Mouse (Mus musculus): Measurements from ENCODE around the gene Krt33a. TPM values are rescaled to one million over a fixed set of nuclear protein-coding genes. Genes with fewer than 3 reads are reported as not detected.

The Krt33a gene
- polyA plus RNA-seq, 1 experiment from 2014 or later, result not detected

GRCm38 (mm10) chr11:99983442-99983841, 32.6 kb downstream of the Krt33a start:
- Histone ChIP-seq H3K4me2 (replicated peaks) (no peak overlapping the region), H3K9me3 (no peaks in the 10 kb centered on the region), H3K36me3 (no peaks in the 10 kb centered on the region), H3K27me3 (replicated peaks) (no peaks in the 10 kb centered on the region), H3K4me3 (no peak overlapping the region), H3K4me1 (no peaks in the 10 kb centered on the region), H3K27ac (no peak overlapping the region), H3K9ac (no peak overlapping the region)
- 90% methylated on average over 1 of the region's 1 CpGs for WGBS
- no peak for ATAC-seq (ENCODE audit: low FRiP score, low read depth)

- no peak overlapping the region for H3K9ac ChIP-seq
- no peaks in the 10 kb centered on the region for H3K27me3 ChIP-seq (replicated peaks)
- H3K36me3 ChIP-seq, result no peaks in the 10 kb centered on the region
- no peak overlapping the region for H3K27ac ChIP-seq
- no peak for ATAC-seq (ENCODE audit: low FRiP score, low read depth)
- no peaks in the 10 kb centered on the region for H3K9me3 ChIP-seq
- no peak overlapping the region for H3K4me2 ChIP-seq (replicated peaks)
- no peak overlapping the region for H3K4me3 ChIP-seq
- no peaks in the 10 kb centered on the region for H3K4me1 ChIP-seq
- 89% methylated on average over 9 of the region's 9 CpGs for WGBS
Measured at GRCm38 (mm10) chr11:99982731-99983130, 33.3 kb downstream of the Krt33a start.

- WGBS, result 59% methylated on average over 5 of the region's 5 CpGs
- Histone ChIP-seq H3K4me1 (no peaks in the 10 kb centered on the region), H3K4me3 (no peak within 1 kb of the TSS), H3K27ac (no peak within 1 kb of the TSS), H3K4me2 (replicated peaks) (no peak within 1 kb of the TSS), H3K9me3 (0 out of 2 replicates have a peak, but pooled peaks cover 4% of the 10 kb centered on the region), H3K36me3 (no peaks in the 10 kb centered on the region), H3K9ac (no peak within 1 kb of the TSS), H3K27me3 (replicated peaks) (no peaks in the 10 kb centered on the region)
- ATAC-seq (ENCODE audit: low FRiP score, low read depth), result no peak
Measured at GRCm38 (mm10) chr11:99978953-99979352, 37.1 kb downstream of the Krt33a start, which contains the start of gene Krtap29-1. Gene Krtap29-1 (minus strand): TSS chr11:99979053.

- Histone ChIP-seq H3K4me1 (no peaks in the 10 kb centered on the region), H3K9me3 (no peaks in the 10 kb centered on the region), H3K27ac (no peak overlapping the region), H3K9ac (no peak overlapping the region), H3K4me2 (replicated peaks) (no peak overlapping the region), H3K36me3 (no peaks in the 10 kb centered on the region), H3K4me3 (no peak overlapping the region), H3K27me3 (replicated peaks) (no peaks in the 10 kb centered on the region)
- WGBS, result 59% methylated on average over 2 of the region's 2 CpGs
- ATAC-seq (ENCODE audit: low FRiP score, low read depth), result no peak
Measured at GRCm38 (mm10) chr11:99965961-99966360, 50.1 kb downstream of the Krt33a start.

- H3K4me2 ChIP-seq (replicated peaks), result no peak overlapping the region
- H3K4me3 ChIP-seq, result no peak overlapping the region
- 43% methylated on average over 6 of the region's 6 CpGs for WGBS
- no peaks in the 10 kb centered on the region for H3K4me1 ChIP-seq
- H3K27me3 ChIP-seq (replicated peaks), result no peaks in the 10 kb centered on the region
- H3K36me3 ChIP-seq, result no peaks in the 10 kb centered on the region
- H3K9me3 ChIP-seq, result no peaks in the 10 kb centered on the region
- H3K27ac ChIP-seq, result no peak overlapping the region
- ATAC-seq (ENCODE audit: low FRiP score, low read depth), result no peak
- no peak overlapping the region for H3K9ac ChIP-seq
Measured at GRCm38 (mm10) chr11:99964213-99964612, 51.8 kb downstream of the Krt33a start.

Other genes with a start within 250 kb of the Krt33a start
- gene Gm11595, start 243.3 kb downstream of the Krt33a start, polyA plus RNA-seq (2016; fragmentation: Nextera tagmentation; extraction: Ambion mirVana), result not detected in 2 replicates
- gene Krtap4-8, start 235.5 kb downstream of the Krt33a start, polyA plus RNA-seq (2016; fragmentation: Nextera tagmentation; extraction: Ambion mirVana), result not detected in 2 replicates
- gene Krtap4-9, start 231.0 kb downstream of the Krt33a start, polyA plus RNA-seq (2016; fragmentation: Nextera tagmentation; extraction: Ambion mirVana), result not detected in 2 replicates
- not detected in 2 replicates for gene Gm11596, start 222.7 kb downstream of the Krt33a start, polyA plus RNA-seq (2016; fragmentation: Nextera tagmentation; extraction: Ambion mirVana)
- gene Gm11569, start 217.3 kb downstream of the Krt33a start, polyA plus RNA-seq (2016; fragmentation: Nextera tagmentation; extraction: Ambion mirVana), result not detected in 2 replicates
- gene Gm11554, start 211.8 kb downstream of the Krt33a start, polyA plus RNA-seq (2016; fragmentation: Nextera tagmentation; extraction: Ambion mirVana), result not detected in 2 replicates
- not detected in 2 replicates for gene Krtap4-13, start 206.3 kb downstream of the Krt33a start, polyA plus RNA-seq (2016; fragmentation: Nextera tagmentation; extraction: Ambion mirVana)
- not detected in 2 replicates for gene Gm11564, start 200.5 kb downstream of the Krt33a start, polyA plus RNA-seq (2016; fragmentation: Nextera tagmentation; extraction: Ambion mirVana)
- gene 2300003K06Rik, start 178.1 kb downstream of the Krt33a start, polyA plus RNA-seq (2016; fragmentation: Nextera tagmentation; extraction: Ambion mirVana), result not detected in 2 replicates
- gene Krtap4-16, start 164.6 kb downstream of the Krt33a start, polyA plus RNA-seq (2016; fragmentation: Nextera tagmentation; extraction: Ambion mirVana), result not detected in 2 replicates
- gene Gm11568, start 158.3 kb downstream of the Krt33a start, polyA plus RNA-seq (2016; fragmentation: Nextera tagmentation; extraction: Ambion mirVana), result not detected in 2 replicates
- gene Gm11559, start 151.7 kb downstream of the Krt33a start, polyA plus RNA-seq (2016; fragmentation: Nextera tagmentation; extraction: Ambion mirVana), result not detected in 2 replicates
- not detected in 2 replicates for gene Krtap9-1, start 142.8 kb downstream of the Krt33a start, polyA plus RNA-seq (2016; fragmentation: Nextera tagmentation; extraction: Ambion mirVana)
- gene Gm11567, start 137.0 kb downstream of the Krt33a start, polyA plus RNA-seq (2016; fragmentation: Nextera tagmentation; extraction: Ambion mirVana), result not detected in 2 replicates
- not detected in 2 replicates for gene Krtap31-1, start 108.3 kb downstream of the Krt33a start, polyA plus RNA-seq (2016; fragmentation: Nextera tagmentation; extraction: Ambion mirVana)
- not detected in 2 replicates for gene Gm11565, start 101.5 kb downstream of the Krt33a start, polyA plus RNA-seq (2016; fragmentation: Nextera tagmentation; extraction: Ambion mirVana)
- gene Krtap31-2, start 79.9 kb downstream of the Krt33a start, polyA plus RNA-seq (2016; fragmentation: Nextera tagmentation; extraction: Ambion mirVana), result not detected in 2 replicates
- gene Krtap9-5, start 67.7 kb downstream of the Krt33a start, polyA plus RNA-seq (2016; fragmentation: Nextera tagmentation; extraction: Ambion mirVana), result not detected in 2 replicates
- not detected in 2 replicates for gene Krtap29-1, start 37.2 kb downstream of the Krt33a start, polyA plus RNA-seq (2016; fragmentation: Nextera tagmentation; extraction: Ambion mirVana)
- gene Krtap16-1, start 29.6 kb downstream of the Krt33a start, polyA plus RNA-seq (2016; fragmentation: Nextera tagmentation; extraction: Ambion mirVana), result 0.14 TPM in 1 of 2 replicates, not detected in the other
- gene Krtap17-1, start 22.2 kb downstream of the Krt33a start, polyA plus RNA-seq (2016; fragmentation: Nextera tagmentation; extraction: Ambion mirVana), result 0.37 TPM in 1 of 2 replicates, not detected in the other
- not detected in 2 replicates for gene Krt33b, start 13.7 kb upstream of the Krt33a start, polyA plus RNA-seq (2016; fragmentation: Nextera tagmentation; extraction: Ambion mirVana)
- not detected in 2 replicates for gene Krt34, start 25.3 kb upstream of the Krt33a start, polyA plus RNA-seq (2016; fragmentation: Nextera tagmentation; extraction: Ambion mirVana)
- gene Krt31, start 34.3 kb upstream of the Krt33a start, polyA plus RNA-seq (2016; fragmentation: Nextera tagmentation; extraction: Ambion mirVana), result not detected in 2 replicates
- not detected in 2 replicates for gene Krt32, start 72.0 kb upstream of the Krt33a start, polyA plus RNA-seq (2016; fragmentation: Nextera tagmentation; extraction: Ambion mirVana)
- gene Krt35, start 80.0 kb upstream of the Krt33a start, polyA plus RNA-seq (2016; fragmentation: Nextera tagmentation; extraction: Ambion mirVana), result not detected in 2 replicates
- gene Krt36, start 89.4 kb upstream of the Krt33a start, polyA plus RNA-seq (2016; fragmentation: Nextera tagmentation; extraction: Ambion mirVana), result not detected in 2 replicates
- 0.23 and 0.52 TPM in 2 replicates for gene Krt13, start 105.4 kb upstream of the Krt33a start, polyA plus RNA-seq (2016; fragmentation: Nextera tagmentation; extraction: Ambion mirVana)
- gene Krt15, start 119.7 kb upstream of the Krt33a start, polyA plus RNA-seq (2016; fragmentation: Nextera tagmentation; extraction: Ambion mirVana), result 8.0 and 8.5 TPM in 2 replicates
- gene Krt19, start 132.5 kb upstream of the Krt33a start, polyA plus RNA-seq (2016; fragmentation: Nextera tagmentation; extraction: Ambion mirVana), result 3.4 and 3.7 TPM in 2 replicates
- 0.11 TPM in 1 of 2 replicates, not detected in the other for gene Krt9, start 177.0 kb upstream of the Krt33a start, polyA plus RNA-seq (2016; fragmentation: Nextera tagmentation; extraction: Ambion mirVana)
- gene Krt14, start 191.3 kb upstream of the Krt33a start, polyA plus RNA-seq (2016; fragmentation: Nextera tagmentation; extraction: Ambion mirVana), result 10.5 and 11.6 TPM in 2 replicates
- gene Krt16, start 232.7 kb upstream of the Krt33a start, polyA plus RNA-seq (2016; fragmentation: Nextera tagmentation; extraction: Ambion mirVana), result not detected in 2 replicates
- 2.7 TPM in 2 replicates for gene Krt17, start 244.8 kb upstream of the Krt33a start, polyA plus RNA-seq (2016; fragmentation: Nextera tagmentation; extraction: Ambion mirVana)